Mouse (Mus musculus) embryonic facial prominence, embryonic 12.5 days (tissue): ENCODE measurements around the gene Pigq. TPM values are rescaled to one million over a fixed set of nuclear protein-coding genes. Genes with fewer than 3 reads are reported as not detected.

Experiments used
- ATAC-seq: fragments of 200-750 bp; cut with Nextera tagmentation; 2 replicates; pipeline ENCODE4 v1.8.0; 2017; ENCODE audit not compliant: insufficient number of reproducible peaks, insufficient read depth, low FRiP score, low TSS enrichment
- H3K27ac ChIP-seq: fragments of 300-500 bp; sonication (generic); 2 replicates; pipeline ENCODE4 v1.5.1; 2016; ENCODE audit warnings: mild to moderate bottlenecking
- H3K27me3 ChIP-seq: fragments of 300-500 bp; sonication (generic); 2 replicates; pipeline ENCODE4 v1.6.1; 2016; ENCODE audit warnings: mild to moderate bottlenecking, moderate library complexity
- H3K36me3 ChIP-seq: fragments of 300-500 bp; sonication (generic); 2 replicates; pipeline ENCODE4 v1.6.1; 2016; ENCODE audit warnings: mild to moderate bottlenecking
- H3K4me1 ChIP-seq: fragments of 300-500 bp; sonication (generic); 2 replicates; pipeline ENCODE4 v1.6.1; 2016
- H3K4me2 ChIP-seq: fragments of 300-500 bp; sonication (generic); replicated peaks from 2 replicates; pipeline ENCODE4 v1.6.1; 2016; ENCODE audit warnings: mild to moderate bottlenecking, moderate library complexity
- H3K4me3 ChIP-seq: fragments of 300-500 bp; sonication (generic); 2 replicates; pipeline ENCODE4 v1.5.1; 2016; ENCODE audit warnings: mild to moderate bottlenecking
- H3K9ac ChIP-seq: fragments of 300-500 bp; sonication (generic); 2 replicates; pipeline ENCODE4 v1.6.1; 2016; ENCODE audit warnings: mild to moderate bottlenecking, moderate library complexity
- H3K9me3 ChIP-seq: fragments of 300-500 bp; sonication (generic); 2 replicates; pipeline ENCODE4 v1.6.1; 2016; ENCODE audit warnings: mild to moderate bottlenecking, moderate library complexity
- WGBS: fragments of 180-500 bp; shearing (Covaris S2); methylation state at CpG from one replicate; pipeline ENCODE4 v1.1.7; 2016; 5-methylcytosine and 5-hydroxymethylcytosine counted together
- polyA plus RNA-seq: library from polyadenylated mRNA; unstranded; fragments of >200 nt; fragmentation: Nextera tagmentation; extraction: Ambion mirVana; gene quantifications from 2 replicates; pipeline ENCODE4 v1.2.1, GENCODE M21; 2016

Gene Pigq
- polyA plus RNA-seq, 1 experiment from 2014 or later = 51.7 TPM

- H3K9me3 ChIP-seq = no peaks in the 10 kb centered on the region
- WGBS = 83% methylated on average over 9 of the region's 9 CpGs
- H3K4me3 ChIP-seq = peak overlapping the region; percentile 95
- H3K27me3 ChIP-seq = no peaks in the 10 kb centered on the region
- no peak overlapping the region for H3K27ac ChIP-seq
- ATAC-seq = no peak
- H3K36me3 ChIP-seq = no peaks in the 10 kb centered on the region
- peak overlapping the region; percentile 71 for H3K9ac ChIP-seq
- H3K4me1 ChIP-seq = peaks cover 17% of the 10 kb centered on the region
- peak overlapping the region; percentile 80 for H3K4me2 ChIP-seq
Observed at GRCm38 (mm10) chr17:25918037-25918750, 26.5 kb downstream of the Pigq start.

- H3K27me3 ChIP-seq = no peaks in the 10 kb centered on the region
- no peaks in the 10 kb centered on the region for H3K9me3 ChIP-seq
- no peak for ATAC-seq
- 85% methylated on average over 8 of the region's 8 CpGs for WGBS
- H3K27ac ChIP-seq = no peak overlapping the region
- H3K4me3 ChIP-seq = no peak overlapping the region
- H3K4me2 ChIP-seq = no peak overlapping the region
- no peak overlapping the region for H3K9ac ChIP-seq
- H3K36me3 ChIP-seq = 0 out of 2 replicates have a peak, but pooled peaks cover 1% of the 10 kb centered on the region
- peaks cover 17% of the 10 kb centered on the region for H3K4me1 ChIP-seq
Observed at GRCm38 (mm10) chr17:25916931-25917647, 27.6 kb downstream of the Pigq start.

- Histone ChIP-seq H3K27ac (no peak overlapping the region), H3K4me2 (no peak overlapping the region), H3K4me3 (no peak overlapping the region), H3K36me3 (0 out of 2 replicates have a peak, but pooled peaks cover 4% of the 10 kb centered on the region), H3K9ac (no peak overlapping the region), H3K27me3 (no peaks in the 10 kb centered on the region), H3K9me3 (no peaks in the 10 kb centered on the region), H3K4me1 (peaks cover 13% of the 10 kb centered on the region)
- ATAC-seq = no peak
- 89% methylated on average over 4 of the region's 4 CpGs for WGBS
Observed at GRCm38 (mm10) chr17:25914295-25914694, 30.4 kb downstream of the Pigq start.

DNA sequence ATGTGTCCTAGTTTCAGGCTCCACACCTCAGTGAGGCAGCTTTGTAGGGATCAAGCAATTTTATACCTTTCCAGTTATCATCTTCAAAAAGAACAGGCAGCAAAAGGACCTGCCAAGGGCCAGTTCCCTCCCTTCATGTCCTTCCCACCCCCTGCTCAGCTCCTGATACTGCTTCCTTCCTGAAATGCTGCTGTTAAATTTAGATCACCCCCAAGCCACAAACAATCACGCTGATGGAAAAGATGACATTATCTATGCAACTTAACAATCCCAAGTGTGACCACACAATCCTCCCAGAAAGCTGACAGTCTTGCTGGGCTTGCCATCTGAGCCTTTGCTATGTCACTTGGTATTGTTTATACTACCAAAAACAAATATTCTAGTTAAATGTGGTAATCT, 30.9 kb downstream of the Pigq start:
- no peaks in the 10 kb centered on the region for H3K27me3 ChIP-seq
- no peaks in the 10 kb centered on the region for H3K9me3 ChIP-seq
- no peak overlapping the region for H3K27ac ChIP-seq
- 64% methylated on average over 1 of the region's 1 CpGs for WGBS
- H3K36me3 ChIP-seq = 0 out of 2 replicates have a peak, but pooled peaks cover 4% of the 10 kb centered on the region
- H3K9ac ChIP-seq = no peak overlapping the region
- peaks cover 13% of the 10 kb centered on the region for H3K4me1 ChIP-seq
- ATAC-seq = no peak
- H3K4me3 ChIP-seq = no peak overlapping the region
- H3K4me2 ChIP-seq = no peak overlapping the region

- ATAC-seq = no peak
- Histone ChIP-seq H3K4me1 (peaks cover 8% of the 10 kb centered on the region), H3K27me3 (no peaks in the 10 kb centered on the region), H3K36me3 (0 out of 2 replicates have a peak, but pooled peaks cover 4% of the 10 kb centered on the region), H3K4me2 (no peak overlapping the region), H3K4me3 (no peak overlapping the region), H3K9me3 (no peaks in the 10 kb centered on the region), H3K27ac (no peak overlapping the region), H3K9ac (no peak overlapping the region)
- 89% methylated on average over 14 of the region's 14 CpGs for WGBS
Observed at GRCm38 (mm10) chr17:25913186-25913876, 31.4 kb downstream of the Pigq start.

DNA sequence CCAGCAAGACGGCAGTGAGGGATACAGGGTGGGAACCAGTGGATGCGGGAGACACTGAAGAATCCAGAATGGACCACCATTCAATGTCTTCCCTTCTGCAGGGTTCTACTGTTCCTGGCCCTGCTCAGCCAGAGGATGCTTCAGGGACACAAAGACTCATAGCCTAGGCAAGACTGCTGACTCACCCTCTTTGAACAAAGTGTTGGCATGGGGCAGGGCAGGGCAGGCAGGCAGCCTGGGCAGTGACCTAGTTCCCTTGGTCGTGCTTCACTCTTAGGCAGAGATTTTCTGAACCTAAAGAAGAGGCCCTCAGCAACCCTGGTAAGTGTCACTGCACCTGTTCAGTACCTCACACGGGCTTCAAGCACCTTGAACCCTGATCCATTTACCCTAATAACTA, 32.9 kb downstream of the Pigq start:
- Histone ChIP-seq H3K27ac (no peak overlapping the region), H3K9me3 (no peaks in the 10 kb centered on the region), H3K27me3 (no peaks in the 10 kb centered on the region), H3K4me2 (no peak overlapping the region), H3K9ac (no peak overlapping the region), H3K4me1 (no peaks in the 10 kb centered on the region), H3K4me3 (no peak overlapping the region), H3K36me3 (0 out of 2 replicates have a peak, but pooled peaks cover 9% of the 10 kb centered on the region)
- ATAC-seq = no peak
- 88% methylated on average over 4 of the region's 4 CpGs for WGBS

- no peaks in the 10 kb centered on the region for H3K4me1 ChIP-seq
- no peak for ATAC-seq
- H3K36me3 ChIP-seq = 0 out of 2 replicates have a peak, but pooled peaks cover 9% of the 10 kb centered on the region
- no peak overlapping the region for H3K4me2 ChIP-seq
- H3K9ac ChIP-seq = no peak overlapping the region
- H3K4me3 ChIP-seq = no peak overlapping the region
- no peaks in the 10 kb centered on the region for H3K27me3 ChIP-seq
- 83% methylated on average over 2 of the region's 2 CpGs for WGBS
- H3K27ac ChIP-seq = no peak overlapping the region
- no peaks in the 10 kb centered on the region for H3K9me3 ChIP-seq
Observed at GRCm38 (mm10) chr17:25907640-25908039, 37.1 kb downstream of the Pigq start.

GRCm38 (mm10) chr17:25903061-25903460, 41.7 kb downstream of the Pigq start:
- Histone ChIP-seq H3K9ac (no peak overlapping the region), H3K4me2 (no peak overlapping the region), H3K4me1 (no peaks in the 10 kb centered on the region), H3K4me3 (no peak overlapping the region), H3K36me3 (peaks cover 13% of the 10 kb centered on the region), H3K27ac (no peak overlapping the region), H3K9me3 (no peaks in the 10 kb centered on the region), H3K27me3 (no peaks in the 10 kb centered on the region)
- 83% methylated on average over 3 of the region's 3 CpGs for WGBS
- no peak for ATAC-seq

DNA sequence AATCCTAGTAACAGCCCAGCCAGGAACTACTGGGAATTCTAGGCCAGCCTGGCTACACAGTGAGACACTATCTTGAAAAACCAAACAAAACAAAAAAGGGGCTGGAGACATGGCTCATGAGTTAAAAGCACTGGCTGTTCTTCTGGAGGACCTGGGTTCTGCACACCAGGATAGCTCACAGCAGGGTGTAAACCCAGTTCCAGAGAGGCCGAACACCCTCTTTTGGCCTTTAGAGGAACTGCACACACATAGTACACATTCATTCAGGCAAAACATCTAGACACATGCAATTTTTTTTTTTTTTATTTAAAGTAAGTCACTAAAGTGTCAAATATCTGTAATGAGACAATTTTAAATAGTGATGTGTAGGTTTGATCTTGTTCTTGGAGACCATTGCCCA, 44.5 kb downstream of the Pigq start:
- no peak for ATAC-seq
- no peak overlapping the region for H3K4me3 ChIP-seq
- WGBS = 100% methylated on average over 1 of the region's 1 CpGs
- no peak overlapping the region for H3K9ac ChIP-seq
- H3K4me1 ChIP-seq = peaks cover 7% of the 10 kb centered on the region
- H3K4me2 ChIP-seq = no peak overlapping the region
- H3K36me3 ChIP-seq = peaks cover 10% of the 10 kb centered on the region
- H3K9me3 ChIP-seq = no peaks in the 10 kb centered on the region
- no peak overlapping the region for H3K27ac ChIP-seq
- H3K27me3 ChIP-seq = no peaks in the 10 kb centered on the region

GRCm38 (mm10) chr17:25895891-25896290, 48.8 kb downstream of the Pigq start:
- Histone ChIP-seq H3K4me1 (peaks cover 10% of the 10 kb centered on the region), H3K36me3 (peaks cover 9% of the 10 kb centered on the region), H3K27me3 (no peaks in the 10 kb centered on the region), H3K9ac (no peak overlapping the region), H3K4me2 (no peak overlapping the region), H3K4me3 (no peak overlapping the region), H3K9me3 (no peaks in the 10 kb centered on the region), H3K27ac (no peak overlapping the region)
- 44% methylated on average over 12 of the region's 12 CpGs for WGBS
- no peak for ATAC-seq

GRCm38 (mm10) chr17:25895415-25895814, 49.3 kb downstream of the Pigq start:
- 16% methylated on average over 2 of the region's 2 CpGs for WGBS
- Histone ChIP-seq H3K9ac (no peak overlapping the region), H3K27me3 (no peaks in the 10 kb centered on the region), H3K27ac (no peak overlapping the region), H3K4me3 (no peak overlapping the region), H3K9me3 (no peaks in the 10 kb centered on the region), H3K4me2 (no peak overlapping the region), H3K36me3 (peaks cover 6% of the 10 kb centered on the region; the same call in 1 of the 2 replicates), H3K4me1 (peaks cover 10% of the 10 kb centered on the region)
- no peak for ATAC-seq
